Mouse (Mus musculus) myocyte (in vitro differentiated cells): ENCODE data around the gene Nlrp3. TPM values are rescaled to one million over a fixed set of nuclear protein-coding genes. Genes with fewer than 3 reads are reported as not detected.

Experiments
- H3K27me3 ChIP-seq: one replicate; pipeline ENCODE4 v1.6.1; 2011; ENCODE audit not compliant: control insufficient read depth, insufficient read depth, insufficient read length
- H3K36me3 ChIP-seq: one replicate; pipeline ENCODE4 v1.6.1; 2011; ENCODE audit not compliant: control insufficient read depth, insufficient read depth
- H3K4me2 ChIP-seq: one replicate; pipeline ENCODE4 v1.6.1; 2011; ENCODE audit warnings: low read depth, control low read depth
- H3K4me3 ChIP-seq: one replicate; pipeline ENCODE4 v1.5.1; 2011; ENCODE audit warnings: mild to moderate bottlenecking, control low read depth, moderate library complexity
- H3K79me2 ChIP-seq: one replicate; pipeline ENCODE4 v1.6.1; 2011; ENCODE audit not compliant: control insufficient read depth, insufficient read depth
- H3ac ChIP-seq: one replicate; pipeline ENCODE4 v1.6.1; 2011; ENCODE audit not compliant: control insufficient read depth, insufficient read length
- CEBPB ChIP-seq: IDR thresholded peaks from 2 replicates; pipeline ENCODE4 v1.6.1; 2011; ENCODE audit warnings: mild to moderate bottlenecking, moderate library complexity; ENCODE audit not compliant: poor library complexity, insufficient read depth, severe bottlenecking
- E2F4 ChIP-seq: IDR thresholded peaks from one replicate; pipeline ENCODE4 v1.6.1; 2011; ENCODE audit warnings: mild to moderate bottlenecking, control low read depth, moderate library complexity; ENCODE audit not compliant: insufficient read depth
- MAX ChIP-seq: IDR thresholded peaks from one replicate; pipeline ENCODE4 v1.6.1; 2011; ENCODE audit warnings: low read depth, mild to moderate bottlenecking, control low read depth
- MYOD1 ChIP-seq, 3 experiments: IDR thresholded peaks; one replicate each; pipeline ENCODE4 v1.6.1; 2011; ENCODE audit warnings: control low read depth in 2 of 3, low read depth in 2 of 3, mild to moderate bottlenecking in 2 of 3, moderate library complexity in 1 of 3; ENCODE audit not compliant: insufficient read length in 2 of 3, control insufficient read depth in 1 of 3
- MYOG ChIP-seq, 3 experiments: IDR thresholded peaks; one replicate each; pipeline ENCODE4 v1.6.1; 2011; ENCODE audit warnings: control low read depth in 2 of 3, low read depth in 2 of 3, mild to moderate bottlenecking in 2 of 3; ENCODE audit not compliant: insufficient read length in 2 of 3, control insufficient read depth in 1 of 3, insufficient read depth in 1 of 3
- POLR2A ChIP-seq: IDR thresholded peaks from one replicate; pipeline ENCODE4 v1.6.1; 2011; ENCODE audit warnings: low read depth, mild to moderate bottlenecking, control low read depth, moderate library complexity; ENCODE audit not compliant: insufficient read length
- POLR2AphosphoS2 ChIP-seq: IDR thresholded peaks from one replicate; pipeline ENCODE4 v1.6.1; 2011; ENCODE audit warnings: low read depth, control low read depth; ENCODE audit not compliant: insufficient read length
- REST ChIP-seq: IDR thresholded peaks from one replicate; pipeline ENCODE4 v1.6.1; 2011; ENCODE audit warnings: mild to moderate bottlenecking, control low read depth, moderate library complexity; ENCODE audit not compliant: insufficient read depth, insufficient read length
- SRF ChIP-seq: IDR thresholded peaks from one replicate; pipeline ENCODE4 v1.6.1; 2011; ENCODE audit warnings: low read depth; ENCODE audit not compliant: control insufficient read depth, insufficient read length
- TCF12 ChIP-seq: IDR thresholded peaks from one replicate; pipeline ENCODE4 v1.6.1; 2011; ENCODE audit warnings: mild to moderate bottlenecking, control low read depth; ENCODE audit not compliant: poor library complexity, insufficient read depth, severe bottlenecking
- TCF3 ChIP-seq: IDR thresholded peaks from one replicate; pipeline ENCODE4 v1.6.1; 2011; ENCODE audit warnings: low read depth, control low read depth; ENCODE audit not compliant: insufficient read length
- USF1 ChIP-seq: IDR thresholded peaks from one replicate; pipeline ENCODE4 v1.6.1; 2011; ENCODE audit warnings: low read depth, mild to moderate bottlenecking, control low read depth, moderate library complexity
- polyA plus RNA-seq: library from polyadenylated mRNA; unstranded; fragments of >200 nt; fragmentation: generic; extraction: Trizol; gene quantifications from one replicate; pipeline ENCODE4 v1.2.1, GENCODE M21; 2012; ENCODE audit warnings: missing spikeins

Gene Nlrp3
- polyA plus RNA-seq, 1 experiment = 0.02 TPM

GRCm38 (mm10) chr11:59530870-59531535 lies 10.4 kb upstream of the Nlrp3 start:
- no peak overlapping the region for H3ac ChIP-seq
- H3K36me3 ChIP-seq = no peaks in the 10 kb centered on the region
- H3K27me3 ChIP-seq = no peaks in the 10 kb centered on the region
- no peak overlapping the region for H3K4me2 ChIP-seq
- no peaks in the 10 kb centered on the region for H3K79me2 ChIP-seq
- H3K4me3 ChIP-seq = no peak overlapping the region
- TF ChIP-seq MYOG (IDR thresholded peaks at IDR 0.05; ENCODE audit: control insufficient read depth in 1 of 3, insufficient read depth in 1 of 3, insufficient read length in 2 of 3, low read depth in 2 of 3) (peak in 1 of 3 experiments; percentile 21), REST (no peak), TCF3 (no peak), POLR2A (no peak), E2F4 (no peak), MYOD1 (IDR thresholded peaks at IDR 0.05; ENCODE audit: control insufficient read depth in 1 of 3, insufficient read length in 2 of 3, low read depth in 2 of 3) (peak in 1 of 3 experiments; percentile 32), CEBPB (no peak), MAX (no peak)

GRCm38 (mm10) chr11:59531562-59531961 lies 9.8 kb upstream of the Nlrp3 start:
- no peaks in the 10 kb centered on the region for H3K27me3 ChIP-seq
- no peak overlapping the region for H3ac ChIP-seq
- H3K4me3 ChIP-seq = no peak overlapping the region
- H3K36me3 ChIP-seq = no peaks in the 10 kb centered on the region
- no peak for TF ChIP-seq MAX
- TF ChIP-seq REST = no peak
- TF ChIP-seq MYOG (IDR thresholded peaks at IDR 0.05; ENCODE audit: control insufficient read depth in 1 of 3, insufficient read depth in 1 of 3, insufficient read length in 2 of 3, low read depth in 2 of 3) = no peak
- no peak for TF ChIP-seq SRF
- no peak for TF ChIP-seq CEBPB
- TF ChIP-seq TCF12 = no peak
- TF ChIP-seq E2F4 = no peak
- TF ChIP-seq POLR2AphosphoS2 = no peak
- no peak for TF ChIP-seq USF1
- TF ChIP-seq MYOD1 (IDR thresholded peaks at IDR 0.05; ENCODE audit: control insufficient read depth in 1 of 3, insufficient read length in 2 of 3, low read depth in 2 of 3) = no peak
- no peak for TF ChIP-seq TCF3
- TF ChIP-seq POLR2A = no peak
- H3K79me2 ChIP-seq = no peaks in the 10 kb centered on the region
- no peak overlapping the region for H3K4me2 ChIP-seq

GRCm38 (mm10) chr11:59537218-59538130 lies 3.9 kb upstream of the Nlrp3 start:
- TF ChIP-seq SRF = no peak
- TF ChIP-seq POLR2AphosphoS2 = no peak
- TF ChIP-seq TCF12 = no peak
- TF ChIP-seq CEBPB = no peak
- no peak for TF ChIP-seq REST
- no peak for TF ChIP-seq TCF3
- no peak for TF ChIP-seq USF1
- no peak for TF ChIP-seq MYOD1 (IDR thresholded peaks at IDR 0.05; ENCODE audit: control insufficient read depth in 1 of 3, insufficient read length in 2 of 3, low read depth in 2 of 3)
- no peak for TF ChIP-seq MAX
- TF ChIP-seq MYOG (IDR thresholded peaks at IDR 0.05; ENCODE audit: control insufficient read depth in 1 of 3, insufficient read depth in 1 of 3, insufficient read length in 2 of 3, low read depth in 2 of 3) = no peak
- TF ChIP-seq POLR2A = no peak
- TF ChIP-seq E2F4 = no peak
- Histone ChIP-seq H3ac (no peak overlapping the region), H3K36me3 (no peaks in the 10 kb centered on the region), H3K79me2 (no peaks in the 10 kb centered on the region), H3K27me3 (no peaks in the 10 kb centered on the region), H3K4me3 (no peak overlapping the region), H3K4me2 (peak overlapping the region; percentile 62)

GRCm38 (mm10) chr11:59538387-59538786 lies 3.0 kb upstream of the Nlrp3 start:
- H3K27me3 ChIP-seq = no peaks in the 10 kb centered on the region
- TF ChIP-seq SRF (no peak), TCF3 (no peak), TCF12 (no peak)
- H3ac ChIP-seq = no peak overlapping the region
- no peak overlapping the region for H3K4me3 ChIP-seq
- H3K36me3 ChIP-seq = no peaks in the 10 kb centered on the region
- H3K79me2 ChIP-seq = no peaks in the 10 kb centered on the region
- H3K4me2 ChIP-seq = peak overlapping the region; percentile 62
